Mouse (Mus musculus) small intestine, adult 2 months (tissue): Measurements from ENCODE around the gene Nipal3.

Experiments
- CTCF ChIP-seq: fragments of 200-500 bp; IDR thresholded peaks from 2 replicates; pipeline ENCODE4 v1.5.1; 2012; ENCODE audit warnings: low read depth, mild to moderate bottlenecking, control low read depth, inconsistent platforms, low read length, moderate library complexity, mixed read lengths; ENCODE audit not compliant: insufficient replicate concordance, insufficient read length; ENCODE audit errors: extremely low read depth
- POLR2A ChIP-seq: fragments of 200-500 bp; IDR thresholded peaks from 2 replicates; pipeline ENCODE4 v1.6.1; 2012; ENCODE audit warnings: low read depth, mild to moderate bottlenecking, control low read depth, inconsistent platforms, low read length, moderate library complexity

DNA sequence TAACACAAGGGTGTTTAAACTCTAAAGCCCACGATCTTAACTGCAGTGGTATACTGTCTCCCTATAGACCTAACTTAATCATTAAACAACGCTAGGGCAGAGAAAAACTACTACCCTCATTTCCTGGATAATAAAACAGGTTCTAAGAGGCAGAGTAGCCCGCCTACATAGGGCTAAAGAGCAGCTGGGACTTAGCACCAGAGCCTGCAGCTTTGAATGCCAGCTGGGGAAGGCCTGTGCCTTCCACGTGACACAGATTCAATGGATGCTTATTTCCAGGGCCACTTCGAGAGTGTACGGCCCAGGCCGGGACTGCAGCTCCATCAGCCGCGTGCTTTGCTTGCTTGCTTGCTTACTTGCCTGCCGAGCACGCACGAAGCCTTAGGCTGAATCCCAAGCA lies 41.3 kb downstream of the Nipal3 start:
- TF ChIP-seq POLR2A, result no peak
- no peak for TF ChIP-seq CTCF
